Mouse (Mus musculus): ENCODE results near the gene Sipa1l2. TPM values are rescaled to one million over a fixed set of nuclear protein-coding genes. Genes with fewer than 3 reads are reported as not detected.
"Not testable (repeated sequence)": the region's sequence is repeated elsewhere in the genome, so short reads cannot be mapped to it uniquely, and the experiment has no call there.

Sipa1l2 gene
- polyA plus RNA-seq, 1 experiment from 2014 or later = 31.8 TPM

DNA sequence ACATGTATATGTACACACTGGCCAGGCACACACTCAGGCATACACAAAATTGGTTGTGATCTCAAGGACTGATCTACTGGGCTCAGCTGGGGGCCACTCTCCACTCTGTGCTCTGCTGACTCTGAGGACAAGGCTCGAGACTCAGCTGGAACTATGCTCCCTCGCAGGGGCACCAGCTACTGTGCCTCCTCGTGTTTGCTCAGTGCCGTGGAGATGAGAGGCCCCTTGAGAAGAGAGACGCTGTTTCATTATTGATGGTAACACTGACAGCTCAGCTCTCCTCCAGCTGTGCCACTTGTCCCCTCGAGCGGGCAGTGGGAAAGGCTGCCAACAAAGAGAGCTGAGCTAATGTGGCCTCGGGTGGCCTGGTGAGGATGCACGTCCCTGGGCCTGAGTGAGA is 161.9 kb downstream of the Sipa1l2 start:
- H3K36me3 ChIP-seq = no peaks in the 10 kb centered on the region
- H3K4me1 ChIP-seq (replicated peaks) = peaks cover 13% of the 10 kb centered on the region
- no peak overlapping the region for H3K9ac ChIP-seq (replicated peaks)
- H3K4me3 ChIP-seq (replicated peaks) = no peak overlapping the region
- no peak overlapping the region for H3K4me2 ChIP-seq (replicated peaks)
- 30% methylated on average over 9 of the region's 9 CpGs for WGBS
- peaks cover 12% of the 10 kb centered on the region; the same call in 1 of the 2 replicates for H3K9me3 ChIP-seq
- H3K27ac ChIP-seq = peak overlapping the region; percentile 48; the same call in 1 of the 2 replicates
- peak; percentile 68 for ATAC-seq
- 0 out of 2 replicates have a peak, but pooled peaks cover 3% of the 10 kb centered on the region for H3K27me3 ChIP-seq

DNA sequence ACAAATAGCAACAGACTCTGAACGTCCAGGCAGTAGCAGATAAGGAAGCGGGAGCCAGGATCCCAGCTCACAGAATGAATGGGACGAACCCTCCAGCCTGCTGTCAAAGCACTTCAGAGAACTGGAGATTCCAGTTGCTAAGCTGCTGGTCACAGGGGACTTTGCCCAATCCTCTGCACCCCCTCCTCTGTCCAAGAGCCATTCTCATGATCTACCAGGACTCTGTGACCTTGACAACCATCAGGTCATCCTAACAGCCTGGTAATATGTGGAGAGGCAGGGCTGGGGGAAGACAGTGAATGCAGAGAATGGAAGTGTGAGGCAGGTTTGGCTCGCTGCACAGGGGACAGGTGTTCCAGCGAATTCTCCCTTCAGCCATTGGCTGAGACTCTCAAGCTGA is 163.2 kb downstream of the Sipa1l2 start:
- H3K9me3 ChIP-seq = peaks cover 12% of the 10 kb centered on the region; the same call in 1 of the 2 replicates
- no peak overlapping the region for H3K27ac ChIP-seq
- no peaks in the 10 kb centered on the region for H3K36me3 ChIP-seq
- ATAC-seq = 0 out of 2 replicates have a peak, but pooled peaks have one; percentile 28
- H3K9ac ChIP-seq (replicated peaks) = no peak overlapping the region
- no peak overlapping the region for H3K4me3 ChIP-seq (replicated peaks)
- peaks cover 12% of the 10 kb centered on the region for H3K4me1 ChIP-seq (replicated peaks)
- no peak overlapping the region for H3K4me2 ChIP-seq (replicated peaks)
- WGBS = 60% methylated on average over 5 of the region's 5 CpGs
- 0 out of 2 replicates have a peak, but pooled peaks cover 3% of the 10 kb centered on the region for H3K27me3 ChIP-seq

DNA sequence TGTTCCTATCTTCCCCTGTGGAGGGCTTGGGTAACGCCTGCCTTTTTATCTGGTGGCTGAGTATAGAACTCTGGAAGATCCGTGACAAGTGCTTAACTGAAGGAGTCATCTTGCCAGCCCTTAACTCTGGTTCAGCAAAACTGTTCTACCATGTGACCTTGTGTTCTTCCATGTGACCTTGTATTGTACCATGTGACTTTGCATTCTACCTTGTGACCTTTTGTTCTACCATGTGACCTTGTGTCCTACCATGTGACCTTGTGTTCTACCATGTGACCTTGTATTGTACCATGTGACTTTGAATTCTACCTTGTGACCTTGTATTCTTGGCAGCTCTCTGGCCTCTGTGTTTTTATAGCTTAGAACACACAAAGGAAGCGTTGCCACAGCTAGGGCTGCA is 168.3 kb downstream of the Sipa1l2 start:
- Histone ChIP-seq H3K27ac (no peak overlapping the region), H3K4me3 (replicated peaks) (no peak overlapping the region), H3K27me3 (no peaks in the 10 kb centered on the region), H3K36me3 (no peaks in the 10 kb centered on the region), H3K4me2 (replicated peaks) (no peak overlapping the region), H3K4me1 (replicated peaks) (no peaks in the 10 kb centered on the region), H3K9ac (replicated peaks) (no peak overlapping the region), H3K9me3 (peaks cover 12% of the 10 kb centered on the region; the same call in 1 of the 2 replicates)
- WGBS = 92% methylated on average over 3 of the region's 3 CpGs
- no peak for ATAC-seq

DNA sequence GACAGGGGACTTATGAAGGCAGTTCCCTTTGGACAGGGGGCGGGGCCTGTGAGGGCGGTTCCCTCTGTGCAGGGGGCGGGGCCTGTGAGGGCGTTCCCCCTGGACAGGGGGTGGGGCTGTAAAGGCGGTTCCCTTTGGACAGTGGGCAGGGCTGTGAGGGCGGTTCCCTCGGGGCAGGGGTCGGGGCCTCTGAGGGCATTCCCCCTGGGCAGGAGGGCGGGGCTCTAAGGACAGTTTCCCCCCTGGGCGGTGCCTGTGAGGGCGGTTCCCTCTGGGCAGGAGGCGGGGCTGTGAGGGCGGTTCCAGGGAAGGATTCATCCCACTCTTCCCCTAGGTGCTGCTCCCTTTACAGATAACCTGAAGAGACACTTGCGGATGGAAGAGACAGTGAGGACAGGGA is 171.6 kb downstream of the Sipa1l2 start:
- H3K9me3 ChIP-seq = no peaks in the 10 kb centered on the region
- 37% methylated on average over 14 of the region's 14 CpGs for WGBS
- no peak overlapping the region for H3K9ac ChIP-seq (replicated peaks)
- no peaks in the 10 kb centered on the region for H3K4me1 ChIP-seq (replicated peaks)
- ATAC-seq = no peak
- no peak overlapping the region for H3K27ac ChIP-seq
- no peaks in the 10 kb centered on the region for H3K27me3 ChIP-seq
- H3K36me3 ChIP-seq = no peaks in the 10 kb centered on the region
- no peak overlapping the region for H3K4me2 ChIP-seq (replicated peaks)
- no peak overlapping the region for H3K4me3 ChIP-seq (replicated peaks)

DNA sequence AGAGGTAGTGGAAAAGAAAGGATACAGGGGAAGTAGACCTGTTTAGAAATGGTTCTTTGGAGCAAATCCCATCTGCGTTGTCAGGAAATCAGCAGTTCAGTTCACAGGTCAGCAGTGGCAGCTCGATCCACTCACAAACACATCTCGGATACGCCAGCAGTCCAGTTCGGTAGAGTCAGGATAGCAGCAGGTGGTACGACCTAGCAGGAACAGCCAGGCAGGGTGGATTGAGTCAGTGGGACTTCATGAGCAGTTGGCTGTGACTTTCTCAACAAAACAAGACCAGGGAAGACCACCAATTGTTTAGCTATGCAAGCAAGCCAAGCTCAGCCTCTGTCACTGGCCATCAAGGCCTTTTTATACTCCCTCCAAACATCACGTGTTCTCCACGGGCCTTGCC is 173.9 kb downstream of the Sipa1l2 start:
- not testable (repeated sequence) for H3K4me3 ChIP-seq (replicated peaks); H3K36me3 ChIP-seq; H3K9ac ChIP-seq (replicated peaks); ATAC-seq; H3K27ac ChIP-seq; H3K4me2 ChIP-seq (replicated peaks); H3K9me3 ChIP-seq; H3K4me1 ChIP-seq (replicated peaks); H3K27me3 ChIP-seq
- WGBS = 85% methylated on average over 8 of the region's 8 CpGs

DNA sequence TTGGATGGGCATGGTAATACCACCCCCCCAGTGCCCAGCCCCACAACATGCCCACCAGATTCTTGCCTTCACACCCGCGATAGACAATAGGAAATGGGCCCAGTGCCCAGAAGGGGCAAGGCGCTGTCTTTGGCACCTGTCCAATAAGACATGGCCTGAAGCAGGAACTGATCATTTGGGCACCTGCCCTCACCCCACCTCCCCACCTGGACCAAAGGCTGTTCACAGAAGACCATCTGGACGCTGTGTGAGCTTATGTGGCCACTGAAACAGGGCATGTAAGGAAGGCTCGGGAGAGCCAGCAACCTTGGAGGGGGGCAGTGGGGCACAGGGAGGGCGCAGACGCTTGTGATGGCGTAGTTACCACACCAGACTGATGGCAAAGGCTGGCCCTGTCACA is 174.6 kb downstream of the Sipa1l2 start:
- Histone ChIP-seq H3K4me1 (replicated peaks) (peaks cover 16% of the 10 kb centered on the region), H3K27me3 (no peaks in the 10 kb centered on the region), H3K4me3 (replicated peaks) (no peak overlapping the region), H3K27ac (no peak overlapping the region), H3K9me3 (no peaks in the 10 kb centered on the region), H3K9ac (replicated peaks) (no peak overlapping the region), H3K4me2 (replicated peaks) (no peak overlapping the region), H3K36me3 (no peaks in the 10 kb centered on the region)
- ATAC-seq = no peak
- 85% methylated on average over 8 of the region's 8 CpGs for WGBS

DNA sequence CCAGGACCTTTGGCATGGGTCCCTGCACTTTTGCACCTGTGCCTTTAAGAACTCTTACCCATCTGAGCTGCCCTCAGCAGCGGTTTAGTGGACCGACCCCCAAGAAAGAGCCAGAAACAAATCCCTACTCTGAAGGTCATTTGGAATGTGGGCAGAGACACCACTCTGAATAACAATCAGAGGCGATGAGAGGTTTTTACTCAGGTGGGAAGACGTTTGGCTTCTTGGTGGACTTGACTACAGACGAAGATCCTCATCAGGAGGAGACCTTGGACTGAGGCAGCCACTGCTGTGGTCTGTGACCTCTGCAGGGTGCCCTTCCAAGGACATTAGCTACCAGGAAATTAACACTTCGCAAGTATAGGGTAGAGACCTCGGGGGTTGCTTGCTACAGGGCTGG is 177.9 kb downstream of the Sipa1l2 start:
- Histone ChIP-seq H3K36me3 (no peaks in the 10 kb centered on the region), H3K4me2 (replicated peaks) (0 out of 2 replicates have a peak overlapping the region, but pooled peaks have one; percentile 9), H3K27ac (no peak overlapping the region)

DNA sequence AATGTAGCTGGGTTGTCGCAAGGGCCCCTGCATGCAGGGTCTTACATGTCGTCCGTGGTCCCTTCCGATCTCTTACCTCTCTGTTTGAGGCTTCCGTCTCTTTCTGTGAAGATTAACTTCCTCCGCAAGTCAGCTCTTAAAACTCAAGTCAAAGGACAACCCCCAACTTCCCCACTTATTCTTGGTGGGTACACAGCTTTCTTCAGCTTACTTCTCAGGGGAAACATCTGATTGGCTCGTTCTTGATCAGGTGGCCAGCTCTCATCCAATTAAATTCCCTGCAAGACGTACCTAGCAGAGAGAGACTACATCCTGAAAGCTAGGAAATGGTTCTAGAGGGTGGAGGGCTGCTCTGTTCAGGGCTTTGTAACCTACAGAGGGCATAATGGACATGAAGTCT is 178.3 kb downstream of the Sipa1l2 start:
- H3K4me2 ChIP-seq (replicated peaks) = 0 out of 2 replicates have a peak overlapping the region, but pooled peaks have one; percentile 9
- 71% methylated on average over 8 of the region's 8 CpGs for WGBS
- H3K27ac ChIP-seq = no peak overlapping the region
- H3K4me1 ChIP-seq (replicated peaks) = peaks cover 38% of the 10 kb centered on the region
- H3K9ac ChIP-seq (replicated peaks) = no peak overlapping the region
- ATAC-seq = no peak
- H3K36me3 ChIP-seq = no peaks in the 10 kb centered on the region
- H3K4me3 ChIP-seq (replicated peaks) = no peak overlapping the region
- peaks cover 4% of the 10 kb centered on the region; the same call in 1 of the 2 replicates for H3K27me3 ChIP-seq
- no peaks in the 10 kb centered on the region for H3K9me3 ChIP-seq

More for the DNA sequence above, 177.9 kb downstream of the Sipa1l2 start:
- Histone ChIP-seq H3K9ac (replicated peaks) (no peak overlapping the region), H3K9me3 (no peaks in the 10 kb centered on the region), H3K4me1 (replicated peaks) (peaks cover 33% of the 10 kb centered on the region), H3K27me3 (peaks cover 4% of the 10 kb centered on the region; the same call in 1 of the 2 replicates), H3K4me3 (replicated peaks) (no peak overlapping the region)
- ATAC-seq = no peak
- 64% methylated on average over 7 of the region's 7 CpGs for WGBS

DNA sequence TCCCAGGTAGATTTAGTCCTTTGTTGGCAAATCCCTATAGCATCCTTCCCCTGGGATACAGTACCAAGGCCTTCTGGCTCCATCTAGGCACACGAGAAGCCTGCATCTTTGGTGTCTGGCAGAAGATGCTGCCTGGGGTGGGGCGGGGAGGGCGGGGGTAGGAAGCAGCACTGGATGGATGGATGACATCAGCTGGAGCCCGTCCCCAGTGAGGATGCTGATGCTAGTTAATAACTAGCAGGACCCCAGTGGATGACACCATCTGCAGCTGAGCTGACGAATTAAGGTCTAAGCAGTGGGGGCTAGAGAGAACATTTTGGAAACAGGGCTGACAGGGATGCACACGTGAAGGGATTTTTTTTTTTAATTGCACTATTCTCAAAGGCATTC is 179.1 kb downstream of the Sipa1l2 start:
- peak overlapping the region; percentile 77 for H3K27ac ChIP-seq
- H3K9me3 ChIP-seq = no peaks in the 10 kb centered on the region
- H3K9ac ChIP-seq (replicated peaks) = no peak overlapping the region
- no peak overlapping the region for H3K4me2 ChIP-seq (replicated peaks)
- 43% methylated on average over 6 of the region's 6 CpGs for WGBS
- H3K4me1 ChIP-seq (replicated peaks) = peaks cover 45% of the 10 kb centered on the region
- peak; percentile 18; the same call in 1 of the 2 replicates for ATAC-seq
- peaks cover 4% of the 10 kb centered on the region; the same call in 1 of the 2 replicates for H3K27me3 ChIP-seq
- no peak overlapping the region for H3K4me3 ChIP-seq (replicated peaks)
- H3K36me3 ChIP-seq = no peaks in the 10 kb centered on the region

DNA sequence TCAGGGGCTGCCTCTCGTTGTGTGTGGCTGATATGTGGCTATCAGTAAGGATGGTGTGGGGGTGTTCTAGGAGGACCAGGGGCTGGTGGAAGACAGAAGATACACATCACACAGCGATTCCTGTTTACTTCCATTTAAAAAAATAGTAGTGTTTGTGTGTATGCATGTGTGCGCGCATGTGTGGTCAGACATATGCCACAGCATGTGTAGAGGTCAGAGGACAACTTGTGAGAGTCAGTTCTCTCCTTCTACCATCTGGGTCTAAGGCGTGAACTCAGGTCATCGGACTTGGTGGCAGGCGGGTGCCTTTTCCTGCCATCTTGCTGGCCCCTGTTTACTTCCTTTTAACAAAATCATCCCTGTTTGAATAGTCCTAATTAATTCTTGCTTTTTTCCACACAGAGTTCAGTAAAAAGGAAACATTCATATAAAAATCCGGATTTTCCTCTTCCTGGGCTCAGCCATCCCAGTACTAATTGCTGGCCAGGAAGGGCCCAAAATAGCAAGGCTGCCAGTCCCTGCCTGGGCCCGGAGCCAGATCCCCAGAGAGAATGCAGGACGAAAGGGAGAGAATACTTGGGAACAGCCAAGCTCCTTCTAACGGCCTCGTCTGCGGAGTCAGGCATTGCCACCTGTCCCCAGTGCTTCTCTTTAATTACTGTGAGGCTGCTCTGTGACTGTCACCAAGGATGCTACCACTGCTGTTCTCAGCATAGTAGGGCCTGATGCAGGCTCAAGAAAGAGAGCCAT is 179.7 kb downstream of the Sipa1l2 start:
- peak overlapping the region; percentile 77 for H3K27ac ChIP-seq
- no peak overlapping the region for H3K4me3 ChIP-seq (replicated peaks)
- peaks cover 4% of the 10 kb centered on the region; the same call in 1 of the 2 replicates for H3K27me3 ChIP-seq
- no peak overlapping the region for H3K4me2 ChIP-seq (replicated peaks)
- 65% methylated on average over 13 of the region's 13 CpGs for WGBS
- H3K36me3 ChIP-seq = no peaks in the 10 kb centered on the region
- no peak overlapping the region for H3K9ac ChIP-seq (replicated peaks)
- H3K4me1 ChIP-seq (replicated peaks) = peaks cover 51% of the 10 kb centered on the region
- ATAC-seq = peak; percentile 15; the same call in 1 of the 2 replicates
- no peaks in the 10 kb centered on the region for H3K9me3 ChIP-seq

DNA sequence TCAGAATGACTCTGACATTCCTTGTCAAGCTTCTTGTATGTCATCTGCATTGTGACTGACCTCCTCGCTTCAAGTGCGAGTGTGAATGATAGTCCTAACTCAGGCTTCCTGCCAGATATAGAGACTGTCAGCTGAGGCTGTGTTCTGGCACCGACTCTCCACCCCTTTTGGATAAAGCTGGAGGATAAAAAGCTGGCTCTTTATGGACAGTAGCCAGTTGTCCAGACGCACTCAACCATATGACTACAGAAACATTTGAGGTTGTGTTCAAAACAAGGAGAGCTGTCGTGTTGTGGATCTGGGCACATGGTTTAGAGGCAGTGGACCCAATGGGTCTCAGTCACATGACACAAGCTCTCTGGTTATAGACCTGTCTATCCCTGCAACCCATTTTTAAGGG is 180.3 kb downstream of the Sipa1l2 start:
- H3K4me1 ChIP-seq (replicated peaks) = peaks cover 55% of the 10 kb centered on the region
- no peak for ATAC-seq

DNA sequence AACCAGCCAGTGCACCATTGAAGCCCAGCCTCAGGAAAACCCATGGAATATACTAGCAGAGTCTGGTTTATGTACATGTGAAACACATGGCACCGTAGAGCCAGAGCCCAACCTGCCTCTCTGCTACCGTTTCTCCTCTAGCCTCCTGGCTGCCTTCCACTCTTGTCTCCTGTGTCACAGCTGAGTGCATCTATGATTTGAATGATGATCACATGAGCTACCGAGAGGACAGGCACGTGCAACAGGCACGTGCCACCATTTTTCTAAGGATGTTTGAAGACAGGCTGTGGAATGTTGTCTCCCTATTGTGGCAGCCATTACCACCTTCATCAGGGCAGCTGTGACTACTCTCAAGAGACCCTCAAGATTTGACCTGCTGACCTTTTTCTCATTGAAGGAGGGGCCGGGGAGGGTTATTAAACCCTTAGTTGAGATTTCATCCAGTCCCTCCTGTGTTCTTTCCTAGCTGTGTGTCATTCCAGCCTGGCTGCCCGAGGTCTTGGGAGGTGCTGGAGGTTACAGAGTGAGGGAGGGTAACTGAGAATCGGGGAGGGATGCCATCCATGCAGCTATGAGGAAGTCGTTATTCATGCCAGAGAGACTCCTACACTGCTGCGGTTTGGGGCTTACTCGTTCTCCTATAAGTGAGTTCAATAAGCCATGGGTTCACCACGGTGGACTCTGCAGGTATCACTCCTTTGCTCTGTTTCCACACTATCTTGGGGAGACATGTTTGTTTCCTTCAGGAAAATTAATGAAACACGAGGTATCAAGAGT is 181.0 kb downstream of the Sipa1l2 start:
- peaks cover 4% of the 10 kb centered on the region; the same call in 1 of the 2 replicates for H3K27me3 ChIP-seq
- no peak overlapping the region for H3K4me2 ChIP-seq (replicated peaks)
- no peak for ATAC-seq
- H3K4me3 ChIP-seq (replicated peaks) = no peak overlapping the region
- no peaks in the 10 kb centered on the region for H3K36me3 ChIP-seq
- H3K4me1 ChIP-seq (replicated peaks) = peaks cover 55% of the 10 kb centered on the region
- 72% methylated on average over 13 of the region's 13 CpGs for WGBS
- H3K9me3 ChIP-seq = no peaks in the 10 kb centered on the region
- H3K27ac ChIP-seq = no peak overlapping the region
- no peak overlapping the region for H3K9ac ChIP-seq (replicated peaks)

More for the DNA sequence above, 180.3 kb downstream of the Sipa1l2 start:
- Histone ChIP-seq H3K4me2 (replicated peaks) (no peak overlapping the region), H3K9me3 (no peaks in the 10 kb centered on the region), H3K36me3 (no peaks in the 10 kb centered on the region), H3K4me3 (replicated peaks) (no peak overlapping the region), H3K9ac (replicated peaks) (no peak overlapping the region), H3K27ac (no peak overlapping the region), H3K27me3 (peaks cover 4% of the 10 kb centered on the region; the same call in 1 of the 2 replicates)
- WGBS = 71% methylated on average over 5 of the region's 5 CpGs

Data from midbrain, embryonic 13.5 days (tissue).